In genomic region chr9:77484751-77485150, GRCm38 (mm10) we compare ENCODE assay signal across 22 mouse cellular contexts.
"Had no signal": no experiment of that assay in that cellular context is flagged by ENCODE, and none has a peak within 500 bp of the region (broad histone marks: within the 10 kb centered on the region; RNA-seq: fewer than 3 reads in every experiment).

No protein-coding gene starts in this region.

- H3K4me3 ChIP-seq: layer of hippocampus, adult 2 months; left cerebral cortex, adult 2 months; limb, embryonic 12.5 days; limb, embryonic 15.5 days; megakaryocyte, embryonic 14.5 days had no signal

- H3K27ac ChIP-seq: kidney, postnatal 0 days; layer of hippocampus, adult 2 months; left cerebral cortex, adult 2 months; limb, embryonic 12.5 days; limb, embryonic 15.5 days; liver, embryonic 14.5 days; macrophage; stomach, postnatal 0 days had no signal

- H3K9ac ChIP-seq: limb, embryonic 12.5 days; limb, embryonic 15.5 days; liver, embryonic 14.5 days; liver, postnatal 0 days; lung, embryonic 14.5 days had no signal

- H3K27me3 ChIP-seq: limb, embryonic 12.5 days; limb, embryonic 15.5 days; megakaryocyte, embryonic 14.5 days had no signal

- ATAC-seq: liver, postnatal 0 days; lung, postnatal 0 days had no signal

- H3K36me3 ChIP-seq: limb, embryonic 12.5 days; limb, embryonic 15.5 days had no signal

- DNase-seq: kidney, adult 18-20 months; kidney, postnatal 25 days; layer of hippocampus, adult 9-11 months; layer of hippocampus, postnatal 36 days; left cerebral cortex, postnatal 4 days; liver, postnatal 0 days; lung, embryonic 14.5 days; midbrain, embryonic 14.5 days; thymus, adult 18-20 months; thymus, postnatal 25 days had no signal

- H3K9me3 ChIP-seq: limb, embryonic 12.5 days; limb, embryonic 15.5 days had no signal

- H3K4me2 ChIP-seq: limb, embryonic 12.5 days; limb, embryonic 15.5 days; liver, embryonic 11.5 days; lung, embryonic 14.5 days; midbrain, embryonic 11.5 days had no signal
